Mouse (Mus musculus): ENCODE data around the gene Txndc11. TPM values are rescaled to one million over a fixed set of nuclear protein-coding genes. Genes with fewer than 3 reads are reported as not detected.

The Txndc11 gene
- total RNA-seq, 1 experiment from 2014 or later = 29.3 TPM

DNA sequence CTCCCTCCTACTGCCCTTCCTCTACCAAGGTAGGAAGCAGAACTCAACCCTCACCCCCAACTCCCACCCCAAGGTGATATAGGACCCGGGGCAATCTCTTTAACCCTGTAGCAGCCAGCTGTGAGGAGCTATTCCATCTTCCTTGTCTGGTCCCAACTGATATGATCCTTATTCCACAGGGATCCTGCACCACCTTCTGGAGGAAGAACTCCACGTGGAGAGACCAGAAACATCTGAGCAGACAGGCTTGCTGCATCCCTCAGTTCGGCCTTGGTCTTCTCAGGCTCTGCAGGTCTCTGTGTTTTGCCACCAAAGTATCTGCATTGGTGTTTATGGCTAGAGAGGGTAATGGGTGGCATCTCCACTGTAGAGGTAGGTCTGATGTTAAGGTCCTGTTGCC is 103.1 kb downstream of the Txndc11 start:
- no peak for ATAC-seq (replicated peaks; ENCODE audit: low read depth, poor library complexity, severe bottlenecking)

- no peak for ATAC-seq (replicated peaks; ENCODE audit: low read depth, poor library complexity, severe bottlenecking)
Observed at GRCm38 (mm10) chr16:11030844-11031243, 103.6 kb downstream of the Txndc11 start.

DNA sequence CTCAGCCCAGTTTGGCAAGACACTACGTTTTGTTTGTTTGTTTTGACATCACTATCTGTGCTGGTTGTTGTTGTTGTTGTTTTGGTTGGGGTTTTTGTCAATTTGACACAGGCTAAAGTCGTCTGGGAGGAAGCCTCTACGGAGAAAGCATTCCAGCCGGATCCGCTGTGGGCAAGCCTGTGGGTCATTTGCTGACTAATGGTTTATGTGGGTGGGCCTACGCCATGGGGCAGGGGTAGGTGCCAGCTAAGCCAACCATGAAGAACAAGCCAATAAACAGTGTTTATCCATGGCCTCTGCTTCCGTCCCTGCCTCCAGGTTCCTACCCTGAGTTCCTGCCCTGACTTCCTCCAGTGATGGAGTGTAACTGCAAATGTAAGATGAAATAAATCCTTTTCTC is 106.2 kb downstream of the Txndc11 start:
- no peak for ATAC-seq (replicated peaks; ENCODE audit: low read depth, poor library complexity, severe bottlenecking)

Other genes with a start within 250 kb of the Txndc11 start
- gene Snn, start 73.7 kb downstream of the Txndc11 start, total RNA-seq (2017) = 9.4 and 13.5 TPM in 2 replicates
- gene Litaf, start 68.5 kb downstream of the Txndc11 start, total RNA-seq (2017) = 18.4 and 22.3 TPM in 2 replicates
- 218 and 256 TPM in 2 replicates for gene Zc3h7a, start 41.7 kb upstream of the Txndc11 start, total RNA-seq (2017)
- gene Rsl1d1, start 68.7 kb upstream of the Txndc11 start, total RNA-seq (2017) = 369 and 447 TPM in 2 replicates
- gene Gspt1, start 119.7 kb upstream of the Txndc11 start, total RNA-seq (2017) = 201 and 211 TPM in 2 replicates
- gene Tnfrsf17, start 179.2 kb upstream of the Txndc11 start, total RNA-seq (2017) = not detected in 2 replicates
- gene Snx29, start 188.3 kb upstream of the Txndc11 start, total RNA-seq (2017) = 11.8 and 16.1 TPM in 2 replicates

Data from common myeloid progenitor, adult 5-6 weeks (primary cell).